Mouse (Mus musculus): ENCODE data around the gene Hoxc11. TPM values are rescaled to one million over a fixed set of nuclear protein-coding genes. Genes with fewer than 3 reads are reported as not detected.
A peak's percentile ranks its signal among the peaks of the same experiment; 100 is the strongest.

The Hoxc11 gene
- total and polyA plus RNA-seq, 2 experiments from 2014 or later: not detected

GRCm38 (mm10) chr15:102959663-102960191 is 5.5 kb downstream of the Hoxc11 start:
- Histone ChIP-seq H3K9me3 (replicated peaks; ENCODE audit: control insufficient read depth, low read length) (no peaks in the 10 kb centered on the region), H3K27me3 (ENCODE audit: control insufficient read depth, insufficient read depth, low read length) (peaks cover 97% of the 10 kb centered on the region), H3K4me3 (ENCODE audit: low read depth, low read length) (no peak overlapping the region), H3K27ac (ENCODE audit: low read depth) (no peak overlapping the region), H3K4me1 (ENCODE audit: control insufficient read depth, insufficient read depth) (no peaks in the 10 kb centered on the region), H3K36me3 (replicated peaks; ENCODE audit: control insufficient read depth, insufficient read depth, low read length) (no peaks in the 10 kb centered on the region), H3K9ac (replicated peaks; ENCODE audit: low read depth, low read length) (no peak overlapping the region), H3K4me2 (ENCODE audit: low read depth, low read length) (no peak overlapping the region)
- WGBS: 1% methylated on average over 13 of the region's 13 CpGs
- TF ChIP-seq CTCF (IDR thresholded peaks at IDR 0.05; ENCODE audit: low read depth) (no peak), EP300 (IDR thresholded peaks at IDR 0.05; ENCODE audit: low read depth) (no peak)
- no peak for ATAC-seq (ENCODE audit: insufficient read depth, low read depth)
- no peak for DNase-seq (ENCODE audit: low spot score)

GRCm38 (mm10) chr15:102961728-102962127 is 7.5 kb downstream of the Hoxc11 start:
- Histone ChIP-seq H3K9ac (replicated peaks; ENCODE audit: low read depth, low read length) (no peak overlapping the region), H3K27ac (ENCODE audit: low read depth) (no peak overlapping the region), H3K4me2 (ENCODE audit: low read depth, low read length) (no peak overlapping the region), H3K36me3 (replicated peaks; ENCODE audit: control insufficient read depth, insufficient read depth, low read length) (no peaks in the 10 kb centered on the region), H3K4me1 (ENCODE audit: control insufficient read depth, insufficient read depth) (no peaks in the 10 kb centered on the region), H3K27me3 (ENCODE audit: control insufficient read depth, insufficient read depth, low read length) (peaks cover 98% of the 10 kb centered on the region), H3K4me3 (ENCODE audit: low read depth, low read length) (no peak overlapping the region), H3K9me3 (replicated peaks; ENCODE audit: control insufficient read depth, low read length) (no peaks in the 10 kb centered on the region)
- no peak for ATAC-seq (ENCODE audit: insufficient read depth, low read depth)
- 3% methylated on average over 6 of the region's 6 CpGs for WGBS
- no peak for DNase-seq (ENCODE audit: low spot score)
- TF ChIP-seq CTCF (IDR thresholded peaks at IDR 0.05; ENCODE audit: low read depth) (no peak), EP300 (IDR thresholded peaks at IDR 0.05; ENCODE audit: low read depth) (no peak)

- ATAC-seq (ENCODE audit: insufficient read depth, low read depth) (no peak), DNase-seq (ENCODE audit: low spot score) (no peak)
- no peak overlapping the region for H3K4me2 ChIP-seq (ENCODE audit: low read depth, low read length)
- H3K36me3 ChIP-seq (replicated peaks; ENCODE audit: control insufficient read depth, insufficient read depth, low read length): no peaks in the 10 kb centered on the region
- no peaks in the 10 kb centered on the region for H3K4me1 ChIP-seq (ENCODE audit: control insufficient read depth, insufficient read depth)
- 2% methylated on average over 13 of the region's 13 CpGs for WGBS
- TF ChIP-seq EP300 (IDR thresholded peaks at IDR 0.05; ENCODE audit: low read depth) (no peak), CTCF (IDR thresholded peaks at IDR 0.05; ENCODE audit: low read depth) (no peak)
- no peak overlapping the region for H3K27ac ChIP-seq (ENCODE audit: low read depth)
- H3K27me3 ChIP-seq (ENCODE audit: control insufficient read depth, insufficient read depth, low read length): peaks cover 98% of the 10 kb centered on the region
- H3K9me3 ChIP-seq (replicated peaks; ENCODE audit: control insufficient read depth, low read length): no peaks in the 10 kb centered on the region
- H3K9ac ChIP-seq (replicated peaks; ENCODE audit: low read depth, low read length): no peak overlapping the region
- H3K4me3 ChIP-seq (ENCODE audit: low read depth, low read length): no peak overlapping the region
Measured at GRCm38 (mm10) chr15:102962492-102962891, 8.3 kb downstream of the Hoxc11 start.

GRCm38 (mm10) chr15:102963259-102963658 is 9.0 kb downstream of the Hoxc11 start:
- 5% methylated on average over 8 of the region's 8 CpGs for WGBS
- Histone ChIP-seq H3K27me3 (ENCODE audit: control insufficient read depth, insufficient read depth, low read length) (peaks cover 98% of the 10 kb centered on the region), H3K36me3 (replicated peaks; ENCODE audit: control insufficient read depth, insufficient read depth, low read length) (no peaks in the 10 kb centered on the region), H3K4me1 (ENCODE audit: control insufficient read depth, insufficient read depth) (no peaks in the 10 kb centered on the region), H3K9me3 (replicated peaks; ENCODE audit: control insufficient read depth, low read length) (no peaks in the 10 kb centered on the region), H3K27ac (ENCODE audit: low read depth) (no peak overlapping the region), H3K4me3 (ENCODE audit: low read depth, low read length) (0 out of 2 replicates have a peak overlapping the region, but pooled peaks have one; percentile 1), H3K9ac (replicated peaks; ENCODE audit: low read depth, low read length) (no peak overlapping the region), H3K4me2 (ENCODE audit: low read depth, low read length) (no peak overlapping the region)
- no peak for ATAC-seq (ENCODE audit: insufficient read depth, low read depth)
- no peak for DNase-seq (ENCODE audit: low spot score)
- TF ChIP-seq EP300 (IDR thresholded peaks at IDR 0.05; ENCODE audit: low read depth) (no peak), CTCF (IDR thresholded peaks at IDR 0.05; ENCODE audit: low read depth) (no peak)

- Histone ChIP-seq H3K27me3 (ENCODE audit: control insufficient read depth, insufficient read depth, low read length) (peaks cover 98% of the 10 kb centered on the region), H3K4me2 (ENCODE audit: low read depth, low read length) (no peak overlapping the region), H3K27ac (ENCODE audit: low read depth) (no peak overlapping the region), H3K9me3 (replicated peaks; ENCODE audit: control insufficient read depth, low read length) (no peaks in the 10 kb centered on the region), H3K4me1 (ENCODE audit: control insufficient read depth, insufficient read depth) (no peaks in the 10 kb centered on the region), H3K36me3 (replicated peaks; ENCODE audit: control insufficient read depth, insufficient read depth, low read length) (no peaks in the 10 kb centered on the region), H3K4me3 (ENCODE audit: low read depth, low read length) (0 out of 2 replicates have a peak overlapping the region, but pooled peaks have one; percentile 1), H3K9ac (replicated peaks; ENCODE audit: low read depth, low read length) (no peak overlapping the region)
- WGBS: 2% methylated on average over 28 of the region's 28 CpGs
- DNase-seq (ENCODE audit: low spot score) (no peak), ATAC-seq (ENCODE audit: insufficient read depth, low read depth) (no peak)
- TF ChIP-seq CTCF (IDR thresholded peaks at IDR 0.05; ENCODE audit: low read depth): no peak
- no peak for TF ChIP-seq EP300 (IDR thresholded peaks at IDR 0.05; ENCODE audit: low read depth)
Measured at GRCm38 (mm10) chr15:102963671-102964640, 9.7 kb downstream of the Hoxc11 start.

Data from heart, postnatal 0 days (tissue).